Mouse (Mus musculus) lung, adult 2 months (tissue): ENCODE measurements at regions not wholly inside any gene's neighbourhood (a gene's known extent, or its start where the extent isn't known, plus 50 kb on each side); places are given as distances from the start of the nearest gene placed in this dataset.

ENCODE experiments used
- DNase-seq: peaks from one replicate; pipeline ENCODE4 v3.0.0; 2022
- H3K4me1 ChIP-seq: fragments of 200-500 bp; 2 replicates; pipeline ENCODE4 v1.6.1; 2011; ENCODE audit warnings: low read length; ENCODE audit not compliant: control insufficient read depth, insufficient read depth
- H3K4me3 ChIP-seq: fragments of 200-500 bp; replicated peaks from 2 replicates; pipeline ENCODE3; 2011; ENCODE audit warnings: low read depth, mild to moderate bottlenecking, control low read depth, low read length; ENCODE audit errors: extremely low read depth
- CTCF ChIP-seq: fragments of 200-500 bp; IDR thresholded peaks from 2 replicates; pipeline ENCODE4 v1.5.1; 2011; ENCODE audit warnings: mild to moderate bottlenecking, low read length, control low read depth; ENCODE audit not compliant: insufficient read depth
- POLR2A ChIP-seq: fragments of 200-500 bp; IDR thresholded peaks from 2 replicates; pipeline ENCODE4 v1.6.1; 2011; ENCODE audit warnings: low read depth, mild to moderate bottlenecking, control low read depth, low read length, borderline replicate concordance; ENCODE audit errors: extremely low read depth
- WGBS: fragments of 180-500 bp; shearing (Covaris S2); methylation state at CpG from one replicate; pipeline ENCODE4 v1.1.7; 2018; 5-methylcytosine and 5-hydroxymethylcytosine counted together

GRCm38 (mm10) chr14:105813097-105813496 is 83.5 kb downstream of the Spry2 start:
- H3K4me3 ChIP-seq: no peak overlapping the region
- TF ChIP-seq POLR2A (no peak), CTCF (no peak)
- WGBS: 92% methylated on average over 6 of the region's 6 CpGs
- H3K4me1 ChIP-seq: no peaks in the 10 kb centered on the region
- DNase-seq: no peak

GRCm38 (mm10) chr14:105805762-105806161 is 90.9 kb downstream of the Spry2 start:
- DNase-seq: no peak
- WGBS: 87% methylated on average over 6 of the region's 6 CpGs
- Histone ChIP-seq H3K4me1 (no peaks in the 10 kb centered on the region), H3K4me3 (no peak overlapping the region)
- TF ChIP-seq POLR2A (no peak), CTCF (no peak)

GRCm38 (mm10) chr14:105805362-105805761 is 91.3 kb downstream of the Spry2 start:
- no peaks in the 10 kb centered on the region for H3K4me1 ChIP-seq
- no peak overlapping the region for H3K4me3 ChIP-seq
- 64% methylated on average over 5 of the region's 5 CpGs for WGBS
- TF ChIP-seq POLR2A (no peak), CTCF (no peak)
- DNase-seq: no peak

- 54% methylated on average over 5 of the region's 5 CpGs for WGBS
- no peak for DNase-seq
- no peak overlapping the region for H3K4me3 ChIP-seq
- no peak for TF ChIP-seq POLR2A
- TF ChIP-seq CTCF: no peak
- H3K4me1 ChIP-seq: no peaks in the 10 kb centered on the region
Observed at GRCm38 (mm10) chr14:105804761-105805160, 91.9 kb downstream of the Spry2 start.

- no peak for TF ChIP-seq POLR2A
- TF ChIP-seq CTCF: no peak
- DNase-seq: no peak
- Histone ChIP-seq H3K4me3 (no peak overlapping the region), H3K4me1 (no peaks in the 10 kb centered on the region)
- whole genome bisulfite sequencing: 48% methylated on average over 7 of the region's 7 CpGs
Observed at GRCm38 (mm10) chr14:105803281-105803680, 93.3 kb downstream of the Spry2 start.

GRCm38 (mm10) chr14:105802529-105803280 is 93.9 kb downstream of the Spry2 start:
- H3K4me3 ChIP-seq: no peak overlapping the region
- WGBS: 15% methylated on average over 18 of the region's 18 CpGs
- peak; percentile 60 for DNase-seq

GRCm38 (mm10) chr14:105800142-105800925 is 96.3 kb downstream of the Spry2 start:
- TF ChIP-seq CTCF (no peak), POLR2A (no peak)
- Histone ChIP-seq H3K4me3 (no peak overlapping the region), H3K4me1 (no peaks in the 10 kb centered on the region)
- peak; percentile 41 for DNase-seq
- WGBS: 69% methylated on average over 13 of the region's 13 CpGs

More at GRCm38 (mm10) chr14:105802529-105803280, 93.9 kb downstream of the Spry2 start:
- TF ChIP-seq POLR2A: peak; percentile 14; the same call in 1 of the 2 replicates
- no peak for TF ChIP-seq CTCF
- H3K4me1 ChIP-seq: no peaks in the 10 kb centered on the region

GRCm38 (mm10) chr14:105799401-105799861 is 97.2 kb downstream of the Spry2 start:
- WGBS: 61% methylated on average over 3 of the region's 3 CpGs

GRCm38 (mm10) chr14:105793010-105793702 is 103.5 kb downstream of the Spry2 start:
- WGBS: 59% methylated on average over 4 of the region's 4 CpGs
- DNase-seq: no peak
- TF ChIP-seq CTCF (no peak), POLR2A (no peak)
- no peak overlapping the region for H3K4me3 ChIP-seq
- H3K4me1 ChIP-seq: no peaks in the 10 kb centered on the region

More at GRCm38 (mm10) chr14:105799401-105799861, 97.2 kb downstream of the Spry2 start:
- H3K4me3 ChIP-seq: no peak overlapping the region
- TF ChIP-seq POLR2A (no peak), CTCF (no peak)
- no peak for DNase-seq
- H3K4me1 ChIP-seq: no peaks in the 10 kb centered on the region
